ENCODE assay signal across 21 mouse cellular contexts in genomic region chr13:52883960-52884326, GRCm38 (mm10). TPM values are rescaled to one million over a fixed set of nuclear protein-coding genes. Genes with fewer than 3 reads are reported as not detected.
DNase-seq lines count a peak whose midpoint lies in the region; ATAC-seq and TF ChIP-seq lines count a peak whose summit lies in the region.
"Had no signal": no experiment of that assay in that cellular context is flagged by ENCODE, and none has a peak within 500 bp of the region (broad histone marks: within the 10 kb centered on the region; RNA-seq: fewer than 3 reads in every experiment).

No protein-coding gene starts in this region.

- no peak overlapping the region for H3K4me2 ChIP-seq in heart, embryonic 12.5 days
- no peak overlapping the region for H3K4me2 ChIP-seq in kidney, embryonic 14.5 days (replicated peaks; ENCODE audit: low read depth, low read length)
- no peak overlapping the region for H3K4me2 ChIP-seq in neural tube, embryonic 13.5 days
- no peak overlapping the region for H3K4me2 ChIP-seq in neural tube, embryonic 15.5 days
- H3K4me2 ChIP-seq: embryonic facial prominence, embryonic 13.5 days; forebrain, embryonic 12.5 days; heart, embryonic 11.5 days; hindbrain, embryonic 15.5 days had no signal

- no peak overlapping the region for H3K4me3 ChIP-seq in heart, embryonic 12.5 days
- H3K4me3 ChIP-seq in kidney, embryonic 14.5 days (ENCODE audit: low read length), result no peak overlapping the region
- H3K4me3 ChIP-seq in neural tube, embryonic 13.5 days, result no peak overlapping the region
- H3K4me3 ChIP-seq in neural tube, embryonic 15.5 days (replicated peaks), result no peak overlapping the region
- H3K4me3 ChIP-seq in cerebellum, adult 2 months (replicated peaks; ENCODE audit: insufficient read depth, low read depth, low read length), result no peak overlapping the region
- H3K4me3 ChIP-seq: embryonic facial prominence, embryonic 13.5 days; forebrain, embryonic 12.5 days; heart, adult 2 months; hindbrain, embryonic 15.5 days had no signal

- no peaks in the 10 kb centered on the region for H3K9me3 ChIP-seq in heart, embryonic 12.5 days (replicated peaks)
- H3K9me3 ChIP-seq in kidney, embryonic 14.5 days (ENCODE audit: control insufficient read depth, low read length), result no peaks in the 10 kb centered on the region
- H3K9me3 ChIP-seq in neural tube, embryonic 13.5 days, result no peaks in the 10 kb centered on the region
- no peaks in the 10 kb centered on the region for H3K9me3 ChIP-seq in neural tube, embryonic 15.5 days (replicated peaks)
- H3K9me3 ChIP-seq: embryonic facial prominence, embryonic 13.5 days; forebrain, embryonic 12.5 days; G1E; hindbrain, embryonic 15.5 days had no signal

- no peak overlapping the region for H3K27ac ChIP-seq in heart, embryonic 12.5 days (ENCODE audit: poor library complexity, severe bottlenecking)
- no peak overlapping the region for H3K27ac ChIP-seq in kidney, embryonic 14.5 days (ENCODE audit: low read depth, low read length)
- peak overlapping the region; percentile 49; the same call in 1 of the 2 replicates for H3K27ac ChIP-seq in neural tube, embryonic 13.5 days (replicated peaks)
- H3K27ac ChIP-seq in neural tube, embryonic 15.5 days (replicated peaks), result no peak overlapping the region
- no peak overlapping the region for H3K27ac ChIP-seq in cerebellum, adult 2 months (ENCODE audit: insufficient read depth, low read length)
- H3K27ac ChIP-seq: embryonic facial prominence, embryonic 13.5 days; forebrain, embryonic 12.5 days; heart, adult 2 months; hindbrain, embryonic 15.5 days had no signal

- ATAC-seq in heart, embryonic 12.5 days (ENCODE audit: insufficient number of reproducible peaks, low FRiP score), result 0 out of 2 replicates have a peak, but pooled peaks have one; percentile 25
- peak; percentile 60; the same call in 1 of the 2 replicates for ATAC-seq in kidney, embryonic 14.5 days (ENCODE audit: low FRiP score, low TSS enrichment)
- 0 out of 2 replicates have a peak, but pooled peaks have one; percentile 37 for ATAC-seq in neural tube, embryonic 13.5 days (ENCODE audit: low read depth)
- ATAC-seq in neural tube, embryonic 15.5 days (ENCODE audit: low FRiP score), result no peak
- ATAC-seq: CD4-positive, CD25-positive, alpha-beta regulatory T cell, adult 4 months; forebrain, embryonic 16.5 days had no signal

- TF ChIP-seq CTCF in cerebellum, adult 2 months (IDR thresholded peaks at IDR 0.05; ENCODE audit: borderline replicate concordance, insufficient read depth, low read depth, low read length), result no peak

- 66% methylated on average over 4 of the region's 4 CpGs for WGBS in heart, embryonic 12.5 days
- WGBS in kidney, embryonic 14.5 days, result 55% methylated on average over 3 of the region's 4 CpGs
- 70% methylated on average over 4 of the region's 4 CpGs for WGBS in neural tube, embryonic 13.5 days
- WGBS in neural tube, embryonic 15.5 days, result 89% methylated on average over 3 of the region's 4 CpGs
- 78% methylated on average over 4 of the region's 4 CpGs for WGBS in cerebellum, adult 2 months

- DNase-seq in heart, postnatal 14 days, result no peak
- DNase-seq in kidney, adult 8-10 months, result no peak
- DNase-seq in cerebellum, adult 2 months, result no peak
- DNase-seq: adrenal gland, adult 8-10 months; B cell, adult 2 months; cerebellum, adult 8-10 months; cerebellum, postnatal 14 days; gastrocnemius, postnatal 10 days; heart, adult 2 months; heart, postnatal 36 days had no signal

- H3K27me3 ChIP-seq in heart, embryonic 12.5 days (replicated peaks), result no peaks in the 10 kb centered on the region
- no peaks in the 10 kb centered on the region for H3K27me3 ChIP-seq in kidney, embryonic 14.5 days (ENCODE audit: control insufficient read depth, insufficient read depth, low read length)
- H3K27me3 ChIP-seq in neural tube, embryonic 13.5 days, result no peaks in the 10 kb centered on the region
- H3K27me3 ChIP-seq in neural tube, embryonic 15.5 days (replicated peaks), result no peaks in the 10 kb centered on the region
- no peaks in the 10 kb centered on the region for H3K27me3 ChIP-seq in cerebellum, adult 2 months (ENCODE audit: control insufficient read depth, insufficient read depth, low read length)
- H3K27me3 ChIP-seq: embryonic facial prominence, embryonic 13.5 days; forebrain, embryonic 12.5 days; hindbrain, embryonic 15.5 days had no signal

- H3K9ac ChIP-seq in heart, embryonic 12.5 days, result no peak overlapping the region
- no peak overlapping the region for H3K9ac ChIP-seq in kidney, embryonic 14.5 days (ENCODE audit: low read depth, low read length)
- H3K9ac ChIP-seq in neural tube, embryonic 13.5 days, result 0 out of 2 replicates have a peak overlapping the region, but pooled peaks have one; percentile 22
- H3K9ac ChIP-seq in neural tube, embryonic 15.5 days (replicated peaks), result no peak overlapping the region
- H3K9ac ChIP-seq: embryonic facial prominence, embryonic 13.5 days; forebrain, embryonic 12.5 days; hindbrain, embryonic 15.5 days had no signal

- TF ChIP-seq POLR2A in cerebellum, adult 2 months (IDR thresholded peaks at IDR 0.05; ENCODE audit: borderline replicate concordance, insufficient read depth, low read length), result no peak

- H3K4me1 ChIP-seq in heart, embryonic 12.5 days (replicated peaks), result peaks cover 37% of the 10 kb centered on the region
- H3K4me1 ChIP-seq in kidney, embryonic 14.5 days (ENCODE audit: control insufficient read depth, insufficient read depth, low read length), result peaks cover 19% of the 10 kb centered on the region
- peaks cover 39% of the 10 kb centered on the region for H3K4me1 ChIP-seq in neural tube, embryonic 13.5 days (replicated peaks)
- H3K4me1 ChIP-seq in neural tube, embryonic 15.5 days, result peaks cover 35% of the 10 kb centered on the region
- H3K4me1 ChIP-seq in cerebellum, adult 2 months (ENCODE audit: control insufficient read depth, insufficient read depth, low read length), result peaks cover 30% of the 10 kb centered on the region

- intact Hi-C loops in heart, postnatal 14 days (cut with DNase I), result no loop called here

- peaks cover 5% of the 10 kb centered on the region; the same call in 1 of the 2 replicates for H3K36me3 ChIP-seq in heart, embryonic 12.5 days
- no peaks in the 10 kb centered on the region; the same call in 1 of the 2 replicates for H3K36me3 ChIP-seq in kidney, embryonic 14.5 days (ENCODE audit: control insufficient read depth, insufficient read depth, low read length)
- H3K36me3 ChIP-seq in neural tube, embryonic 13.5 days, result 0 out of 2 replicates have a peak, but pooled peaks cover 7% of the 10 kb centered on the region
- H3K36me3 ChIP-seq in neural tube, embryonic 15.5 days, result peaks cover 3% of the 10 kb centered on the region; the same call in 1 of the 2 replicates
- H3K36me3 ChIP-seq: embryonic facial prominence, embryonic 13.5 days; forebrain, embryonic 12.5 days; hindbrain, embryonic 15.5 days had no signal

RNA-seq across cellular contexts. Expression of gene Auh, which starts 45.5 kb away (rescaled TPM):
- 51.3 and 55.2 TPM in 2 replicates for polyA plus RNA-seq in heart, embryonic 12.5 days (2016; fragmentation: Nextera tagmentation; extraction: Ambion mirVana)
- 10 to 100 TPM; 92.6 to 95.8 TPM for total RNA-seq in heart, postnatal 14 days (2021)
- polyA plus RNA-seq in kidney, embryonic 14.5 days (2014; fragmentation: Nextera tagmentation; extraction: Ambion mirVana), result 44.7 and 46.7 TPM in 2 replicates
- polyA plus RNA-seq in neural tube, embryonic 13.5 days (2015; fragmentation: Nextera tagmentation; extraction: Ambion mirVana), result 67.3 and 68.3 TPM in 2 replicates
- polyA plus RNA-seq in neural tube, embryonic 15.5 days (2015; fragmentation: Nextera tagmentation; extraction: Ambion mirVana), result 70.2 and 75.7 TPM in 2 replicates
- polyA plus RNA-seq in cerebellum, adult 2 months (2012; rRNA removed), result 142 and 146 TPM in 2 replicates
